Mouse (Mus musculus): Measurements from ENCODE around the gene Gm49416. TPM values are rescaled to one million over a fixed set of nuclear protein-coding genes. Genes with fewer than 3 reads are reported as not detected.
A peak's percentile ranks its signal among the peaks of the same experiment; 100 is the strongest.

The Gm49416 gene
- total RNA-seq (2021): 1 to 10 TPM; 2.0 to 2.9 TPM
- long read RNA-seq, experiment 1: 0 reads
- long read RNA-seq, experiment 2, partial matches to known transcripts: 0 of 2 reads
- long read RNA-seq, experiment 2, other reads (novel, unspliced or antisense): 1 of 2 reads

DNA sequence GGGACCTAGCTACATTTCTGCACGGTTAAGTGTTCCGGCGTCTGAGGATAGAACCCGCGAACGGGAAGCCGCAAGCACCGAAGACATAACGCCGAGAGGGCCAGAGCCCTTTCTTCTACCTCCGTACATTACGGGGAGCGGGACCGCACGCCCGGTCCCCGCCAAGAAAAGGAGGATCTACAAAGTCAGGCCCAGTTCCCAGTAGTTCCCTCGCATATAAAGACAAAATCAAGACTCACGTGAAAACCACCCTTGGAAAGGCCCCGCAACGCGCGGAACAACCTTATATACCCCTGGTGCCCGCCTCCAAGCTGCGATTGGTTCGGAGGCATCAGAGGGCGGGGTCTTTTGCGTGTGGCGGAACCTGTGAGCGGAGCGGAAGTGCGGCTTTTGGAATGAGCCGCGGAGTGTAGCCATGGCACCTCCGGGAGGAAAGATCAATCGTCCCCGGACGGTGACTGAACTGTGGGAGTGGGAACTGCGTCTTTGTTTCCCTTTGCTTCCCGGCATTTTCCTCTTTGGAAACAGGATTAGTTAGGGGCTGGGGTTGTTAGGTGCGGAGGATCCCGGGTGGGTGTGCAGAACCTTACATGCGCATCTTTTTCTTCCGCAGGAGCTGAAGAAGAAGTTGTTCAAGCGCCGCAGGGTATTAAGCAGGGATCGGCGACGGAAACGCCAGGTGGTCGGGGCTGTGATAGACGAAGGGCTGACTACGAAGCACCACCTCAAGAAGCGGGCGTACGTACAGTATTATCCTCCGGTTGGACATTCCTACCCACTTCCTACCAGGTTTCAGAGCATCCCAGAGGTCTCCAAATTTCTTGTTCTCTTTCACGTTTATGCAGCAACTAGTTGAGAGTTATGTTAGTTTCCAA is at the start of gene Gm49416, which contains the start of gene 1810009A15Rik:
Gene Gm49416 (plus strand): TSS at position 416 of the 875 bp plus-strand sequence.
Gene 1810009A15Rik (plus strand): TSS at position 343 of the 875 bp plus-strand sequence.
- TF ChIP-seq CTCF (conservative IDR thresholded peaks at IDR 0.05): no peak
- DNase-seq (ENCODE audit: low spot score in 2 of 2): peak; percentile 94 to 95
- Histone ChIP-seq H3K27ac (peak within 1 kb of the TSS; percentile 94), H3K4me3 (peak within 1 kb of the TSS; percentile 64)

DNA sequence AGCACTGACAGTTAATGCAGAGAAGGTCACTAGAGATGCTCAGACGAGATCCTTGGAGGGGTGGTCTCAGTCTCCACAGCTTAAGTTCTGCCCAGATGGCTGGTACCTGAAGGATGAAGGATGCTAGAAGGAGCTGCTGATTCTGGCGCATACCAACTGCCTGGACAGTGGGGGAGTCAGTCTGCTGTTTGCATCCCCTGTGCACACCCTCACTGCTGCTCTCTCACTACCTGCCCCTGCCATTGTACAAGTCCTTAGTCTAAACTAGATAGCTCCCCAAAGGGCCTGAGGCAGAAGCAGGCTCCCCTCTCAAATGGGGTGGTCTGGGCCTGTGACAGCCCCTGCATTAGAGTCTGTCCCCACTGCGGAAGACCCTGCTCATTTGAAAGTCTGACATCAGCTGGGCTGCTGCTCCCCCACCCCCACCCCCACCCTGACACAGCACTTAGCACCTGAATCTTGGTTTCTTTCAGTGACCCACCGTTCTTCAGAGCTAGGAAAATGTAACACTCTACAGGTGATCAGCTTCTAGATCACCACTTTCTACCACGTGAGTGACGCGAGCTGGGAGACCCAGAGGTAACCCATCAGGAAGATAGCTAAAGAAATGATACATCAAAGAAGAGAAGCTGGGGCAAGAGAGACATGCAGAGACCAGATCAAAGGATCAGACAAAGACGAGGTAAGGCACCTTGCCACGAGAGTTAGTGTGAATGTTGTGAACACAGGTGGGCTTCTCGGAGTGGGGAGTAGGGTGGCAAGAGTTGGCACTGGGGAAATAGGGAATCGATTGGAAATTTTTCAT is 49.4 kb upstream of the Gm49416 start, which contains the start of gene Gng3:
Gene Gng3 (minus strand): TSS at position 92 of the 805 bp plus-strand sequence.
- Histone ChIP-seq H3K27ac (peak within 1 kb of the TSS; percentile 97), H3K4me3 (peak within 1 kb of the TSS; percentile 80)
- peak; percentile 74 to 88 for DNase-seq (ENCODE audit: low spot score in 2 of 2)
- no peak for TF ChIP-seq CTCF (conservative IDR thresholded peaks at IDR 0.05)

- peak overlapping the region; percentile 80 for H3K4me3 ChIP-seq
- H3K27ac ChIP-seq: peak overlapping the region; percentile 97
- DNase-seq (ENCODE audit: low spot score in 2 of 2): peak; percentile 64 to 80
- no peak for TF ChIP-seq CTCF (conservative IDR thresholded peaks at IDR 0.05)
These were observed 48.6 kb upstream of the Gm49416 start for GRCm38 (mm10) chr19:8839908-8840791.

GRCm38 (mm10) chr19:8841012-8841411 is 47.7 kb upstream of the Gm49416 start:
- H3K27ac ChIP-seq: peak overlapping the region; percentile 97; the same call in 1 of the 2 replicates
- no peak for DNase-seq (ENCODE audit: low spot score in 2 of 2)
- peak overlapping the region; percentile 80 for H3K4me3 ChIP-seq
- no peak for TF ChIP-seq CTCF (conservative IDR thresholded peaks at IDR 0.05)

- no peak overlapping the region for H3K27ac ChIP-seq
- TF ChIP-seq CTCF (conservative IDR thresholded peaks at IDR 0.05): no peak
- no peak overlapping the region for H3K4me3 ChIP-seq
- no peak for DNase-seq (ENCODE audit: low spot score in 2 of 2)
These were observed 45.8 kb upstream of the Gm49416 start for GRCm38 (mm10) chr19:8842961-8843360.

- peak; percentile 87 for TF ChIP-seq CTCF (conservative IDR thresholded peaks at IDR 0.05)
- DNase-seq (ENCODE audit: low spot score in 2 of 2): peak; percentile 68 to 89
- Histone ChIP-seq H3K4me3 (no peak overlapping the region), H3K27ac (no peak overlapping the region)
These were observed 44.2 kb upstream of the Gm49416 start for GRCm38 (mm10) chr19:8844371-8845129.

DNA sequence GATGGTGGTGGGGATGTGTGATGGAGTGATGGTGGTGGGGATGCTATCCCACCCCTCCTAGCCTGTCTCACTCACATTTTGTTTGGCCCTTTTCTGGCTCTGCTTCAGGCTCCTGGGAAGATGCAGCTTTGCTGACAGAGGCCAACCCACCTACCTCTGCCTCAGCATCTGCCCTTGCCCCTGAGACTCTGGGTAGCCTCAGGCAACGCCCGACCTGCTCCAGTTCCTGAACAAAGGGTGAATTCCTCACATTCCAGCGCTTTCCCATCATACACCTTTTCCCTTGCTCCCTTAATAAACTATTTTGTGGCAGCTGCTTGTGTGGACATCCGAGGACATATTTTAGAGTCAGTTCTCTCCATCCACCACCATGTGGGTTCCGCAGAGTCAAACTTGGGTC is 40.4 kb upstream of the Gm49416 start:
- no peak for DNase-seq (ENCODE audit: low spot score in 2 of 2)
- H3K27ac ChIP-seq: no peak overlapping the region
- TF ChIP-seq CTCF (conservative IDR thresholded peaks at IDR 0.05): no peak
- no peak overlapping the region for H3K4me3 ChIP-seq

DNA sequence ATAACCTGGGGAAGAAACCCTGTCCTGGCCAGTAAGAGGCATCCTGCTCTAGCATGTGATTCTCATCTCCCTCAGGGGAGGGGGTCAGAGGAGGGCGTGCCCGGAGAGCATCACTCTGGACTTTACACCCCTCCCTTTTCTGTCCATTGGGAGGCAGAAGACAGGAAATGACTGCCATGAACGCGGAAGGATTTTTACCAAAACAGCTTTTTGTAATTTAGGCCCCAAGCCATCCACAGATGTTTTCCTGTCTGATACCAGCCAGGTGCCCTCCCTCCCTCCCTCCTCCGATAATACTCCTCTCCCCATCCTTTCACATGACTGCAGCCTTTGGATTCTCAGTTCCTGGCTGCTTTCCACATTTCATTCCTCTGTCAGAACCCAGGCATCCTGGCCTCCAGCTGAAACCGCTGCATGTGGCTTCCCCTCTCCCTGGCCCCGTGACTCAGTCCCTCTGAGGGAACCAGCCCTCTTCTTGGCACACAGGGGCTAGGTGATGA is 38.3 kb upstream of the Gm49416 start, which contains the start of gene Lrrn4cl:
Gene Lrrn4cl (plus strand): TSS at position 367 of the 500 bp plus-strand sequence.
- DNase-seq (ENCODE audit: low spot score in 2 of 2): no peak
- Histone ChIP-seq H3K4me3 (no peak within 1 kb of the TSS), H3K27ac (no peak within 1 kb of the TSS)
- no peak for TF ChIP-seq CTCF (conservative IDR thresholded peaks at IDR 0.05)

DNA sequence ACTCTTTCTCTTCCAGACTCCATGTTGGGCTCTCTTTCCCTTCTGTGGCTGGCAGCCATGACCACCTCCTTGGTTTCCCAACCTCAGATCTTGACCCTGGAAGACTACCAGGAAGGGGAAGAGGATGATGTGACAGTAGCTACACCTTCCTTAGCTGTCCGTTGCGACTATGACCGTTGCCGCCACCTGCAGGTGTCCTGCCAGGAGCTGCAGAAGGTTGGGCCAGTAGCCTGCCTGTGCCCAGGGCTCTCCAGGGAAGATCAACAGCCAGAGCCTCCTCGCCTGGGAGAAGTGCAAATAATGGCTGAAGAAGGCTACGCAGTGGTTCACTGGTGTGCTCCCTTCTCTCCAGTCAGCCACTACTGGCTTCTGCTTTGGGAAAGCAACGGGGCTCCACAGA is 37.1 kb upstream of the Gm49416 start:
- H3K27ac ChIP-seq: no peak overlapping the region
- DNase-seq (ENCODE audit: low spot score in 2 of 2): no peak
- TF ChIP-seq CTCF (conservative IDR thresholded peaks at IDR 0.05): no peak
- no peak overlapping the region for H3K4me3 ChIP-seq

DNA sequence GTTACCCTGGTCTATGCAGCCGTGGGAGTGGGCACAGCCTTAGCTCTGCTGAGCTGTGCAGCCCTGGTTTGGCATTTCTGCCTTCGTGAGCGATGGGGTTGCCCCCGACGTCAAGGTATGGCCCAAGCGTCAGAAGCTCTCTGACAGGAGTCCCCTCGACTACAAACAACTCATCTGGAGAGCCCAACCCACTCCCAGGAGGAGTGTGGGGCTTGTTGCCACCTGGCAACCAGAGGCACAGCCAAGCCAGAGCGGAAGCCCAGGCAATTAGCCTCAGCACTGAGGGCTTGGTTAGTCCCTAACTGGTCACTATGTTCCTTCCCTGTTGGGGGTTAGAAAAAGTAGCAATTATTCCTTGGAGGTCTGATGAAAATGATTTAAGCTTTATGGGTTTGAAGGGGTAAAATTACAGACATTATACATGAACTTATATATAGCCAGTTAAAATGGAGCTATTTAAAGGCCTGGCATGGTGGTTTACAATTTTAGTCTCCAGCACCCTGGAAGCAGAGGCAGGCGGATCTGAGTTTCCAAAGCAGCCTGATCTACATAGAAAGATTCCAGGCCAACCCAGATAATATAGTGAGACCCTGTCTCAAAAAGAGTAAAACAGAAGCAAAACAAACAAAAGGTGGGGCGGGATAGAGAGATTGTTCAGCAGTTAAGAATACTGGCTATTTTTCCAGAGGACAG is 36.3 kb upstream of the Gm49416 start:
- DNase-seq (ENCODE audit: low spot score in 2 of 2): no peak
- no peak for TF ChIP-seq CTCF (conservative IDR thresholded peaks at IDR 0.05)
- Histone ChIP-seq H3K27ac (no peak overlapping the region), H3K4me3 (no peak overlapping the region)
